Mouse (Mus musculus): ENCODE results near the gene G430095P16Rik. TPM values are rescaled to one million over a fixed set of nuclear protein-coding genes. Genes with fewer than 3 reads are reported as not detected.
A peak's percentile ranks its signal among the peaks of the same experiment; 100 is the strongest.

G430095P16Rik gene
- polyA plus RNA-seq, 1 experiment from 2014 or later, result 2.5 TPM

- peaks cover 23% of the 10 kb centered on the region; the same call in 1 of the 2 replicates for H3K27me3 ChIP-seq (ENCODE audit: insufficient read depth, low read length)
- DNase-seq (ENCODE audit: low spot score) (peak; percentile 90), ATAC-seq (replicated peaks; ENCODE audit: low FRiP score, low read depth) (peak; percentile 48)
- 18% methylated on average over 12 of the region's 12 CpGs for WGBS
- H3K4me3 ChIP-seq (replicated peaks; ENCODE audit: low read depth, low read length), result no peak overlapping the region
- TF ChIP-seq CTCF (IDR thresholded peaks at IDR 0.05; ENCODE audit: low read depth), result peak; percentile 96
- H3K9me3 ChIP-seq (replicated peaks; ENCODE audit: low read length), result no peaks in the 10 kb centered on the region
- H3K4me1 ChIP-seq (replicated peaks; ENCODE audit: insufficient read depth, low read length), result peaks cover 63% of the 10 kb centered on the region
- H3K27ac ChIP-seq, result no peak overlapping the region
- H3K9ac ChIP-seq (ENCODE audit: low read depth, low read length), result no peak overlapping the region
- H3K4me2 ChIP-seq (ENCODE audit: low read length), result no peak overlapping the region
- H3K36me3 ChIP-seq (ENCODE audit: insufficient read depth, low read length), result no peaks in the 10 kb centered on the region
These were observed 13.9 kb upstream of the G430095P16Rik start for GRCm38 (mm10) chr8:84708774-84709475.

DNA sequence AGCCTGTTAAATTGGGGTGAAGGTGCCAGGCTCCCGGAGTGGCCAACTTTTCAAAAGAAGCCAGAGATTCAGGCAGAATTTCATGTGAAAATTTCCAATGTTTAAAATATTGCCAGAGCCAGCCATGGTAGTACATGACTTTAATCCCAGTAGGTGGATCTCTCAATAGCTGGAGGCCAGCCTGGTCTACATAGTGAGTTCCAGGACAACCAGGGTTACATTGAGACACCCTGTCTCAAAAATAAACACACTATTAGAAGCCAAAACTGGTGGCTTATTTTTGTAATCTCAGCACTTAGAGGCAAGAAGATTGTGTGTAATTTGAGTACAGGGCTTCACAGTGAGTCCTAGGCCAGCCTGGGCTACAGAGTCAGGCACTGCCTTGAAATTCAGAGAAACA is 12.9 kb upstream of the G430095P16Rik start:
- ATAC-seq (replicated peaks; ENCODE audit: low FRiP score, low read depth) (no peak), DNase-seq (ENCODE audit: low spot score) (no peak)
- H3K9me3 ChIP-seq (replicated peaks; ENCODE audit: low read length), result no peaks in the 10 kb centered on the region
- no peak overlapping the region for H3K4me3 ChIP-seq (replicated peaks; ENCODE audit: low read depth, low read length)
- H3K27ac ChIP-seq, result no peak overlapping the region
- H3K9ac ChIP-seq (ENCODE audit: low read depth, low read length), result no peak overlapping the region
- H3K27me3 ChIP-seq (ENCODE audit: insufficient read depth, low read length), result peaks cover 21% of the 10 kb centered on the region; the same call in 1 of the 2 replicates
- no peaks in the 10 kb centered on the region for H3K36me3 ChIP-seq (ENCODE audit: insufficient read depth, low read length)
- H3K4me2 ChIP-seq (ENCODE audit: low read length), result no peak overlapping the region
- peaks cover 68% of the 10 kb centered on the region for H3K4me1 ChIP-seq (replicated peaks; ENCODE audit: insufficient read depth, low read length)
- TF ChIP-seq CTCF (IDR thresholded peaks at IDR 0.05; ENCODE audit: low read depth), result no peak
- 97% methylated on average over 1 of the region's 1 CpGs for WGBS

GRCm38 (mm10) chr8:84711312-84711711 is 11.5 kb upstream of the G430095P16Rik start:
- no peak overlapping the region for H3K9ac ChIP-seq (ENCODE audit: low read depth, low read length)
- H3K4me3 ChIP-seq (replicated peaks; ENCODE audit: low read depth, low read length), result no peak overlapping the region
- H3K9me3 ChIP-seq (replicated peaks; ENCODE audit: low read length), result no peaks in the 10 kb centered on the region
- DNase-seq (ENCODE audit: low spot score) (no peak), ATAC-seq (replicated peaks; ENCODE audit: low FRiP score, low read depth) (no peak)
- 40% methylated on average over 3 of the region's 3 CpGs for WGBS
- H3K4me2 ChIP-seq (ENCODE audit: low read length), result no peak overlapping the region
- peaks cover 12% of the 10 kb centered on the region; the same call in 1 of the 2 replicates for H3K27me3 ChIP-seq (ENCODE audit: insufficient read depth, low read length)
- H3K36me3 ChIP-seq (ENCODE audit: insufficient read depth, low read length), result no peaks in the 10 kb centered on the region
- TF ChIP-seq CTCF (IDR thresholded peaks at IDR 0.05; ENCODE audit: low read depth), result no peak
- H3K4me1 ChIP-seq (replicated peaks; ENCODE audit: insufficient read depth, low read length), result peaks cover 71% of the 10 kb centered on the region
- H3K27ac ChIP-seq, result peak overlapping the region; percentile 82; the same call in 1 of the 2 replicates

GRCm38 (mm10) chr8:84711933-84712758 is 10.7 kb upstream of the G430095P16Rik start:
- TF ChIP-seq CTCF (IDR thresholded peaks at IDR 0.05; ENCODE audit: low read depth), result no peak; the same call in 1 of the 2 replicates
- Histone ChIP-seq H3K9me3 (replicated peaks; ENCODE audit: low read length) (no peaks in the 10 kb centered on the region), H3K4me2 (ENCODE audit: low read length) (peak overlapping the region; percentile 34; the same call in 1 of the 2 replicates), H3K27ac (peak overlapping the region; percentile 82), H3K36me3 (ENCODE audit: insufficient read depth, low read length) (no peaks in the 10 kb centered on the region), H3K9ac (ENCODE audit: low read depth, low read length) (no peak overlapping the region), H3K27me3 (ENCODE audit: insufficient read depth, low read length) (peaks cover 8% of the 10 kb centered on the region; the same call in 1 of the 2 replicates), H3K4me3 (replicated peaks; ENCODE audit: low read depth, low read length) (no peak overlapping the region), H3K4me1 (replicated peaks; ENCODE audit: insufficient read depth, low read length) (peaks cover 63% of the 10 kb centered on the region)
- WGBS, result 12% methylated on average over 10 of the region's 11 CpGs
- DNase-seq (ENCODE audit: low spot score), result peak; percentile 85
- ATAC-seq (replicated peaks; ENCODE audit: low FRiP score, low read depth), result peak; percentile 76

- DNase-seq (ENCODE audit: low spot score), result peak; percentile 70
- no peak overlapping the region for H3K4me2 ChIP-seq (ENCODE audit: low read length)
These were observed 10.1 kb upstream of the G430095P16Rik start for GRCm38 (mm10) chr8:84712759-84713120.

DNA sequence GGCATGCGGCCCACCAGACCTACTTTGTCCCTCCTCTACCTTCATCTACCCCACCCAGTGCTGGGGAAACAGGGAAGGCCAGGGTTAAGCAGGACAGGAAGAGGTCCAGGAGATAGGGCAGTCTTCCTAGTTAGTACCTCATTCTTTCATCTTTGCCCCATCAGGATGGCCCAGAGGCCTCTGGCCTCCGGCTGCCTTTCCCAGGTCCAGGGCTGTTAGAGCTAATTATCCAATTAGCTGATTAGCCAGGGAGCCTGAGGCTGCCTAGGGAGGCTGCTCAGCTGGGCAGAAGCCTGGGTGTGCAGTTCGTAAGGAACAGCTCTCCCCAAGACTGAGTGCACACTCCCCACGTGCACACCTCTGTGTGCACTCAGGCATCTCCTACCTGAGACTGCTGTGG is 9.4 kb upstream of the G430095P16Rik start:
- H3K27ac ChIP-seq, result peak overlapping the region; percentile 82
- no peak overlapping the region for H3K9ac ChIP-seq (ENCODE audit: low read depth, low read length)
- ATAC-seq (replicated peaks; ENCODE audit: low FRiP score, low read depth), result 0 out of 2 replicates have a peak, but pooled peaks have one; percentile 1
- no peak overlapping the region for H3K4me2 ChIP-seq (ENCODE audit: low read length)
- H3K4me1 ChIP-seq (replicated peaks; ENCODE audit: insufficient read depth, low read length), result peaks cover 52% of the 10 kb centered on the region
- H3K9me3 ChIP-seq (replicated peaks; ENCODE audit: low read length), result no peaks in the 10 kb centered on the region
- no peak overlapping the region for H3K4me3 ChIP-seq (replicated peaks; ENCODE audit: low read depth, low read length)
- no peak for TF ChIP-seq CTCF (IDR thresholded peaks at IDR 0.05; ENCODE audit: low read depth)
- H3K36me3 ChIP-seq (ENCODE audit: insufficient read depth, low read length), result no peaks in the 10 kb centered on the region
- 43% methylated on average over 4 of the region's 4 CpGs for WGBS
- H3K27me3 ChIP-seq (ENCODE audit: insufficient read depth, low read length), result no peaks in the 10 kb centered on the region
- no peak for DNase-seq (ENCODE audit: low spot score)

More at GRCm38 (mm10) chr8:84712759-84713120, 10.1 kb upstream of the G430095P16Rik start:
- Histone ChIP-seq H3K27me3 (ENCODE audit: insufficient read depth, low read length) (peaks cover 5% of the 10 kb centered on the region; the same call in 1 of the 2 replicates), H3K36me3 (ENCODE audit: insufficient read depth, low read length) (no peaks in the 10 kb centered on the region), H3K9ac (ENCODE audit: low read depth, low read length) (no peak overlapping the region), H3K4me3 (replicated peaks; ENCODE audit: low read depth, low read length) (no peak overlapping the region), H3K27ac (peak overlapping the region; percentile 82), H3K4me1 (replicated peaks; ENCODE audit: insufficient read depth, low read length) (peaks cover 57% of the 10 kb centered on the region), H3K9me3 (replicated peaks; ENCODE audit: low read length) (no peaks in the 10 kb centered on the region)
- no peak for ATAC-seq (replicated peaks; ENCODE audit: low FRiP score, low read depth)
- no peak for TF ChIP-seq CTCF (IDR thresholded peaks at IDR 0.05; ENCODE audit: low read depth)
- 16% methylated on average over 3 of the region's 3 CpGs for WGBS
